Mouse (Mus musculus) intestine, embryonic 14.5 days (tissue): ENCODE data around the gene Chga. TPM values are rescaled to one million over a fixed set of nuclear protein-coding genes. Genes with fewer than 3 reads are reported as not detected.
A peak's percentile ranks its signal among the peaks of the same experiment; 100 is the strongest.

Experiments
- ATAC-seq: fragments of 200-750 bp; cut with Nextera tagmentation; replicated peaks from 2 replicates; pipeline ENCODE4 v1.8.0; 2017; ENCODE audit warnings: low read depth, moderate number of reproducible peaks, moderate TSS enrichment, moderate library complexity; ENCODE audit not compliant: low FRiP score, low TSS enrichment
- DNase-seq: peaks from one replicate; pipeline ENCODE4 v3.0.0-alpha.2; 2018; ENCODE audit warnings: low spot score
- H3K27ac ChIP-seq: fragments of 300-500 bp; sonication (generic); 2 replicates; pipeline ENCODE4 v1.5.1; 2014; ENCODE audit warnings: low read depth, mild to moderate bottlenecking, control low read depth
- H3K27me3 ChIP-seq: fragments of 300-500 bp; sonication (generic); replicated peaks from 2 replicates; pipeline ENCODE4 v1.6.1; 2014; ENCODE audit warnings: low read length, control low read depth; ENCODE audit not compliant: control insufficient read depth, insufficient read depth
- H3K36me3 ChIP-seq: fragments of 300-500 bp; sonication (generic); 2 replicates; pipeline ENCODE4 v1.6.1; 2014; ENCODE audit warnings: low read length, control low read depth; ENCODE audit not compliant: control insufficient read depth, insufficient read depth
- H3K4me1 ChIP-seq: fragments of 300-500 bp; sonication (generic); replicated peaks from 2 replicates; pipeline ENCODE4 v1.6.1; 2014; ENCODE audit warnings: low read length, control low read depth, mixed read lengths; ENCODE audit not compliant: control insufficient read depth, insufficient read depth
- H3K4me2 ChIP-seq: fragments of 300-500 bp; sonication (generic); 2 replicates; pipeline ENCODE4 v1.6.1; 2014; ENCODE audit warnings: low read length
- H3K4me3 ChIP-seq: fragments of 300-500 bp; sonication (generic); 2 replicates; pipeline ENCODE4 v1.5.1; 2014; ENCODE audit warnings: low read depth, low read length, control low read depth, mixed read lengths
- H3K9ac ChIP-seq: fragments of 300-500 bp; sonication (generic); 2 replicates; pipeline ENCODE4 v1.6.1; 2014; ENCODE audit warnings: mild to moderate bottlenecking, low read length
- H3K9me3 ChIP-seq: fragments of 300-500 bp; sonication (generic); 2 replicates; pipeline ENCODE4 v1.6.1; 2016; ENCODE audit warnings: low read length, control low read depth; ENCODE audit not compliant: control insufficient read depth
- WGBS: fragments of 180-500 bp; shearing (Covaris S2); extraction: QIAGEN DNeasy Blood & Tissue Kit; methylation state at CpG from one replicate; pipeline ENCODE4 v1.1.7; 2014; 5-methylcytosine and 5-hydroxymethylcytosine counted together
- polyA plus RNA-seq: library from polyadenylated mRNA; unstranded; fragments of >200 nt; fragmentation: Nextera tagmentation; extraction: Ambion mirVana; gene quantifications from 2 replicates; pipeline ENCODE4 v1.2.1, GENCODE M21; 2014

The Chga gene
- polyA plus RNA-seq, 1 experiment from 2014 or later = 14.3 TPM

GRCm38 (mm10) chr12:102519929-102520720, 34.6 kb upstream of the Chga start:
- Histone ChIP-seq H3K9ac (no peak overlapping the region), H3K36me3 (no peaks in the 10 kb centered on the region), H3K27ac (no peak overlapping the region), H3K4me3 (no peak overlapping the region), H3K27me3 (no peaks in the 10 kb centered on the region), H3K4me2 (no peak overlapping the region), H3K4me1 (peaks cover 6% of the 10 kb centered on the region; the same call in 1 of the 2 replicates), H3K9me3 (no peaks in the 10 kb centered on the region)
- no peak for ATAC-seq
- no peak for DNase-seq
- WGBS = 90% methylated on average over 12 of the region's 12 CpGs

GRCm38 (mm10) chr12:102521777-102522319, 32.9 kb upstream of the Chga start:
- peak overlapping the region; percentile 12 for H3K27ac ChIP-seq
- H3K9me3 ChIP-seq = no peaks in the 10 kb centered on the region
- no peak overlapping the region for H3K4me2 ChIP-seq
- H3K4me1 ChIP-seq = peaks cover 6% of the 10 kb centered on the region; the same call in 1 of the 2 replicates
- DNase-seq (peak; percentile 64), ATAC-seq (peak; percentile 72)
- no peaks in the 10 kb centered on the region for H3K36me3 ChIP-seq
- H3K4me3 ChIP-seq = no peak overlapping the region
- no peaks in the 10 kb centered on the region for H3K27me3 ChIP-seq
- WGBS = 18% methylated on average over 13 of the region's 13 CpGs
- no peak overlapping the region for H3K9ac ChIP-seq

GRCm38 (mm10) chr12:102524216-102524615, 30.6 kb upstream of the Chga start:
- no peak overlapping the region for H3K9ac ChIP-seq
- H3K9me3 ChIP-seq = no peaks in the 10 kb centered on the region
- no peak for ATAC-seq
- no peak for DNase-seq
- H3K27ac ChIP-seq = no peak overlapping the region
- no peak overlapping the region for H3K4me3 ChIP-seq
- no peak overlapping the region for H3K4me2 ChIP-seq
- peaks cover 6% of the 10 kb centered on the region; the same call in 1 of the 2 replicates for H3K4me1 ChIP-seq
- no peaks in the 10 kb centered on the region for H3K36me3 ChIP-seq
- WGBS = 58% methylated on average over 3 of the region's 3 CpGs
- H3K27me3 ChIP-seq = no peaks in the 10 kb centered on the region

- Histone ChIP-seq H3K27me3 (no peaks in the 10 kb centered on the region), H3K4me2 (no peak overlapping the region), H3K4me3 (no peak overlapping the region), H3K36me3 (no peaks in the 10 kb centered on the region), H3K27ac (no peak overlapping the region), H3K4me1 (peaks cover 6% of the 10 kb centered on the region; the same call in 1 of the 2 replicates), H3K9me3 (no peaks in the 10 kb centered on the region), H3K9ac (no peak overlapping the region)
- ATAC-seq (no peak), DNase-seq (peak; percentile 61)
- WGBS = 24% methylated on average over 6 of the region's 6 CpGs
Observed at GRCm38 (mm10) chr12:102524760-102525159, 30.0 kb upstream of the Chga start.

- H3K4me2 ChIP-seq = no peak overlapping the region
- DNase-seq (no peak), ATAC-seq (no peak)
- no peaks in the 10 kb centered on the region for H3K36me3 ChIP-seq
- H3K4me1 ChIP-seq = no peaks in the 10 kb centered on the region
- no peaks in the 10 kb centered on the region for H3K27me3 ChIP-seq
- no peaks in the 10 kb centered on the region for H3K9me3 ChIP-seq
- no peak overlapping the region for H3K27ac ChIP-seq
- WGBS = 60% methylated on average over 5 of the region's 5 CpGs
- H3K9ac ChIP-seq = no peak overlapping the region
- no peak overlapping the region for H3K4me3 ChIP-seq
Observed at GRCm38 (mm10) chr12:102527989-102528388, 26.8 kb upstream of the Chga start.

GRCm38 (mm10) chr12:102535796-102536195, 19.0 kb upstream of the Chga start:
- Histone ChIP-seq H3K4me3 (no peak overlapping the region), H3K4me2 (no peak overlapping the region), H3K9me3 (no peaks in the 10 kb centered on the region), H3K9ac (no peak overlapping the region), H3K4me1 (no peaks in the 10 kb centered on the region), H3K27ac (no peak overlapping the region), H3K36me3 (no peaks in the 10 kb centered on the region), H3K27me3 (no peaks in the 10 kb centered on the region)
- ATAC-seq (no peak), DNase-seq (no peak)
- WGBS = 63% methylated on average over 1 of the region's 1 CpGs

- H3K9me3 ChIP-seq = no peaks in the 10 kb centered on the region
- no peaks in the 10 kb centered on the region for H3K4me1 ChIP-seq
- no peaks in the 10 kb centered on the region for H3K27me3 ChIP-seq
- H3K27ac ChIP-seq = no peak overlapping the region
- ATAC-seq (no peak), DNase-seq (no peak)
- H3K4me2 ChIP-seq = no peak overlapping the region
- no peak overlapping the region for H3K9ac ChIP-seq
- no peak overlapping the region for H3K4me3 ChIP-seq
- 55% methylated on average over 8 of the region's 8 CpGs for WGBS
- no peaks in the 10 kb centered on the region for H3K36me3 ChIP-seq
Observed at GRCm38 (mm10) chr12:102540278-102540677, 14.5 kb upstream of the Chga start.

GRCm38 (mm10) chr12:102541168-102541567, 13.6 kb upstream of the Chga start:
- ATAC-seq (no peak), DNase-seq (no peak)
- WGBS = 96% methylated on average over 7 of the region's 7 CpGs
- Histone ChIP-seq H3K27ac (no peak overlapping the region), H3K27me3 (no peaks in the 10 kb centered on the region), H3K9me3 (no peaks in the 10 kb centered on the region), H3K36me3 (no peaks in the 10 kb centered on the region), H3K4me3 (no peak overlapping the region), H3K9ac (no peak overlapping the region), H3K4me2 (no peak overlapping the region), H3K4me1 (no peaks in the 10 kb centered on the region)

- Histone ChIP-seq H3K9ac (no peak overlapping the region), H3K4me1 (no peaks in the 10 kb centered on the region), H3K36me3 (no peaks in the 10 kb centered on the region), H3K9me3 (no peaks in the 10 kb centered on the region), H3K4me3 (no peak overlapping the region), H3K27me3 (no peaks in the 10 kb centered on the region), H3K27ac (no peak overlapping the region), H3K4me2 (no peak overlapping the region)
- ATAC-seq = no peak
- 65% methylated on average over 6 of the region's 6 CpGs for WGBS
- no peak for DNase-seq
Observed at GRCm38 (mm10) chr12:102545122-102545521, 9.6 kb upstream of the Chga start.
